Mouse (Mus musculus): ENCODE measurements around the gene Cirbp.

GRCm38 (mm10) chr10:80120146-80120545 is 45.6 kb upstream of the Cirbp start:
- TF ChIP-seq GATA1 (IDR thresholded peaks at IDR 0.05; ENCODE audit: borderline replicate concordance, low read length) (no peak), FLI1 (IDR thresholded peaks at IDR 0.05; ENCODE audit: low read length) (no peak)
